Mouse (Mus musculus) liver, embryonic 15.5 days (tissue): ENCODE measurements at regions not wholly inside any gene's neighbourhood (a gene's known extent, or its start where the extent isn't known, plus 50 kb on each side); places are given as distances from the start of the nearest gene placed in this dataset.
A peak's percentile ranks its signal among the peaks of the same experiment; 100 is the strongest.

ENCODE experiments used
- ATAC-seq: fragments of 200-750 bp; cut with Nextera tagmentation; 2 replicates; pipeline ENCODE4 v1.8.0; 2017; ENCODE audit warnings: moderate number of reproducible peaks, mild to moderate bottlenecking, moderate library complexity; ENCODE audit not compliant: insufficient read depth
- H3K27ac ChIP-seq: fragments of 300-500 bp; sonication (generic); replicated peaks from 2 replicates; pipeline ENCODE4 v1.5.1; 2015; ENCODE audit warnings: mild to moderate bottlenecking, inconsistent platforms
- H3K27me3 ChIP-seq: fragments of 300-500 bp; sonication (generic); 2 replicates; pipeline ENCODE4 v1.6.1; 2015; ENCODE audit warnings: mild to moderate bottlenecking, inconsistent platforms
- H3K36me3 ChIP-seq: fragments of 300-500 bp; sonication (generic); replicated peaks from 2 replicates; pipeline ENCODE4 v1.6.1; 2015; ENCODE audit warnings: moderate library complexity, mild to moderate bottlenecking, inconsistent platforms
- H3K4me1 ChIP-seq: fragments of 300-500 bp; sonication (generic); replicated peaks from 2 replicates; pipeline ENCODE4 v1.6.1; 2015; ENCODE audit warnings: inconsistent platforms
- H3K4me2 ChIP-seq: fragments of 300-500 bp; sonication (generic); 2 replicates; pipeline ENCODE4 v1.6.1; 2015; ENCODE audit warnings: moderate library complexity, mild to moderate bottlenecking, inconsistent platforms
- H3K4me3 ChIP-seq: fragments of 300-500 bp; sonication (generic); replicated peaks from 2 replicates; pipeline ENCODE4 v1.5.1; 2015; ENCODE audit warnings: mild to moderate bottlenecking, inconsistent platforms
- H3K9ac ChIP-seq: fragments of 300-500 bp; sonication (generic); 2 replicates; pipeline ENCODE4 v1.6.1; 2015; ENCODE audit warnings: moderate library complexity, mild to moderate bottlenecking, inconsistent platforms
- H3K9me3 ChIP-seq: fragments of 300-500 bp; sonication (generic); replicated peaks from 2 replicates; pipeline ENCODE4 v1.6.1; 2016; ENCODE audit warnings: inconsistent platforms
- WGBS: fragments of 180-500 bp; shearing (Covaris S2); methylation state at CpG from one replicate; pipeline ENCODE4 v1.1.7; 2015; ENCODE audit warnings: mixed read lengths; ENCODE audit not compliant: insufficient replicate concordance; 5-methylcytosine and 5-hydroxymethylcytosine counted together

- no peak overlapping the region for H3K9ac ChIP-seq
- no peak overlapping the region for H3K4me3 ChIP-seq
- H3K27ac ChIP-seq, result no peak overlapping the region
- H3K36me3 ChIP-seq, result no peaks in the 10 kb centered on the region
- no peak for ATAC-seq
- H3K9me3 ChIP-seq, result no peaks in the 10 kb centered on the region
- WGBS, result 68% methylated on average over 2 of the region's 2 CpGs
- no peaks in the 10 kb centered on the region for H3K27me3 ChIP-seq
- H3K4me2 ChIP-seq, result no peak overlapping the region
- peaks cover 7% of the 10 kb centered on the region; the same call in 1 of the 2 replicates for H3K4me1 ChIP-seq
Measured at GRCm38 (mm10) chr9:14203307-14203695, 71.6 kb upstream of the Sesn3 start.

GRCm38 (mm10) chr9:14203768-14204416 lies 71.0 kb upstream of the Sesn3 start:
- Histone ChIP-seq H3K36me3 (no peaks in the 10 kb centered on the region), H3K4me3 (no peak overlapping the region), H3K4me1 (peaks cover 7% of the 10 kb centered on the region; the same call in 1 of the 2 replicates), H3K9ac (no peak overlapping the region), H3K9me3 (no peaks in the 10 kb centered on the region), H3K4me2 (no peak overlapping the region), H3K27ac (no peak overlapping the region), H3K27me3 (no peaks in the 10 kb centered on the region)
- ATAC-seq, result no peak
- 65% methylated on average over 11 of the region's 11 CpGs for WGBS

GRCm38 (mm10) chr9:14204817-14205216 lies 70.0 kb upstream of the Sesn3 start:
- no peak overlapping the region for H3K4me2 ChIP-seq
- H3K27me3 ChIP-seq, result no peaks in the 10 kb centered on the region
- no peaks in the 10 kb centered on the region for H3K9me3 ChIP-seq
- H3K27ac ChIP-seq, result no peak overlapping the region
- H3K9ac ChIP-seq, result no peak overlapping the region
- H3K4me3 ChIP-seq, result no peak overlapping the region
- no peaks in the 10 kb centered on the region for H3K36me3 ChIP-seq
- H3K4me1 ChIP-seq, result peaks cover 7% of the 10 kb centered on the region; the same call in 1 of the 2 replicates
- 64% methylated on average over 1 of the region's 1 CpGs for WGBS
- no peak for ATAC-seq

- H3K4me3 ChIP-seq, result no peak overlapping the region
- no peaks in the 10 kb centered on the region for H3K36me3 ChIP-seq
- H3K27me3 ChIP-seq, result no peaks in the 10 kb centered on the region
- ATAC-seq, result no peak
- H3K9me3 ChIP-seq, result no peaks in the 10 kb centered on the region
- H3K27ac ChIP-seq, result 0 out of 2 replicates have a peak overlapping the region, but pooled peaks have one; percentile 26
- no peak overlapping the region for H3K9ac ChIP-seq
- H3K4me1 ChIP-seq, result peaks cover 3% of the 10 kb centered on the region; the same call in 1 of the 2 replicates
- no peak overlapping the region for H3K4me2 ChIP-seq
- 75% methylated on average over 16 of the region's 16 CpGs for WGBS
Measured at GRCm38 (mm10) chr9:14206838-14207560, 67.9 kb upstream of the Sesn3 start.

GRCm38 (mm10) chr9:14207561-14207936 lies 67.3 kb upstream of the Sesn3 start:
- Histone ChIP-seq H3K27ac (0 out of 2 replicates have a peak overlapping the region, but pooled peaks have one; percentile 26), H3K9me3 (no peaks in the 10 kb centered on the region), H3K4me3 (no peak overlapping the region), H3K4me1 (peaks cover 3% of the 10 kb centered on the region; the same call in 1 of the 2 replicates), H3K4me2 (no peak overlapping the region), H3K36me3 (no peaks in the 10 kb centered on the region), H3K9ac (no peak overlapping the region), H3K27me3 (no peaks in the 10 kb centered on the region)
- 0 out of 2 replicates have a peak, but pooled peaks have one; percentile 47 for ATAC-seq
- 43% methylated on average over 3 of the region's 3 CpGs for WGBS

GRCm38 (mm10) chr9:14213283-14213682 lies 61.6 kb upstream of the Sesn3 start:
- H3K27me3 ChIP-seq, result no peaks in the 10 kb centered on the region
- no peaks in the 10 kb centered on the region for H3K9me3 ChIP-seq
- no peak overlapping the region for H3K27ac ChIP-seq
- H3K9ac ChIP-seq, result no peak overlapping the region
- 56% methylated on average over 2 of the region's 2 CpGs for WGBS
- H3K4me2 ChIP-seq, result no peak overlapping the region
- peaks cover 5% of the 10 kb centered on the region; the same call in 1 of the 2 replicates for H3K4me1 ChIP-seq
- H3K36me3 ChIP-seq, result no peaks in the 10 kb centered on the region
- H3K4me3 ChIP-seq, result no peak overlapping the region
- ATAC-seq, result no peak

GRCm38 (mm10) chr9:14215171-14215782 lies 59.6 kb upstream of the Sesn3 start:
- H3K9ac ChIP-seq, result no peak overlapping the region
- H3K4me2 ChIP-seq, result no peak overlapping the region
- ATAC-seq, result peak; percentile 58
- no peaks in the 10 kb centered on the region for H3K27me3 ChIP-seq
- no peaks in the 10 kb centered on the region for H3K9me3 ChIP-seq
- peak overlapping the region; percentile 36; the same call in 1 of the 2 replicates for H3K27ac ChIP-seq
- no peak overlapping the region for H3K4me3 ChIP-seq
- H3K4me1 ChIP-seq, result peaks cover 5% of the 10 kb centered on the region; the same call in 1 of the 2 replicates
- H3K36me3 ChIP-seq, result no peaks in the 10 kb centered on the region
- WGBS, result 32% methylated on average over 5 of the region's 5 CpGs

- Histone ChIP-seq H3K9me3 (no peaks in the 10 kb centered on the region), H3K27me3 (no peaks in the 10 kb centered on the region), H3K4me2 (no peak overlapping the region), H3K4me1 (peaks cover 5% of the 10 kb centered on the region; the same call in 1 of the 2 replicates), H3K27ac (peak overlapping the region; percentile 36; the same call in 1 of the 2 replicates), H3K4me3 (no peak overlapping the region), H3K9ac (no peak overlapping the region), H3K36me3 (no peaks in the 10 kb centered on the region)
- 59% methylated on average over 5 of the region's 5 CpGs for WGBS
- ATAC-seq, result no peak
Measured at GRCm38 (mm10) chr9:14215961-14216360, 58.9 kb upstream of the Sesn3 start.

GRCm38 (mm10) chr9:14222936-14223335 lies 51.9 kb upstream of the Sesn3 start:
- Histone ChIP-seq H3K4me1 (no peaks in the 10 kb centered on the region), H3K4me3 (no peak overlapping the region), H3K9ac (no peak overlapping the region), H3K4me2 (no peak overlapping the region), H3K27me3 (no peaks in the 10 kb centered on the region), H3K36me3 (no peaks in the 10 kb centered on the region), H3K27ac (no peak overlapping the region), H3K9me3 (no peaks in the 10 kb centered on the region)
- no peak for ATAC-seq
- WGBS, result 35% methylated on average over 2 of the region's 2 CpGs
